Mouse (Mus musculus): ENCODE measurements at regions not wholly inside any gene's neighbourhood (a gene's known extent, or its start where the extent isn't known, plus 50 kb on each side); places are given as distances from the start of the nearest gene placed in this dataset.
A peak's percentile ranks its signal among the peaks of the same experiment; 100 is the strongest.

DNA sequence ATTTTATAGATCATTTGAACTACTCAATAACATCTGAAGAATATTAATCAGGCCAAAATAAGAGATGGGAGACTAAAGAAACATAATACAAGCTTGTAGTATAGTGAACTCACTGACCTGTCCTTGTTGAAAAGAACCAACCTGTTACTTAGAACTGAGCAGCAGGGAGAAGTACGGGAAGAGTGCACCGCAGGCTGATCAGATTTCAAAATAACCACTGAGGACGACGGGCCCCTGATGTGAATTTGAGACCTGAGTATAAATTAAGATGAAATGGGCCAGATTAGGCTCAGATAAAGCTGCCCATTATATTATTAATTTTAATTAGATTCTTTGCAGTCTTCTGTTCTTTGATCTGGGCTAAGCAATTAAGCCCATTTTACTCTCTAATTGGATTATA is 391.2 kb upstream of the Tyrp1 start:
- no peak for DNase-seq

DNA sequence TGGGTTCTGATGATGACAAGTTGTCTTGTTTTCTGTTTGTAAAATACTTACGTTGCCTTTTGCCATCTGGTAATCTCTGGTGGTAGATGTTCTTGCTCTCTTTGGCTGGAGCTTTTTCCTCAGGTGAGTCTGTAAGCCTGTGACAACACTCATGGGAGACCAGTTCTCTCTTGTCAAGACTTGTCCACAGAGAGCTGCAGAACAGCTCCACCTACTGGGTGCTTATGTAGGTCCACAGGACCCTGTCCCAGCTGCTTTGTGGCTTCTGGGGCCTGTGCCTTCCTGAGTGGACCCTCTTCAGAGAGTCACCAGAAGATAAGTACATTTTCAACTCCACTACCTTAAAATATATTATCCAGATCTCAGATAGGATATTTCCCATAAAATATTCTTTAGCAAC is 370.3 kb upstream of the Tyrp1 start:
- no peak for DNase-seq

DNA sequence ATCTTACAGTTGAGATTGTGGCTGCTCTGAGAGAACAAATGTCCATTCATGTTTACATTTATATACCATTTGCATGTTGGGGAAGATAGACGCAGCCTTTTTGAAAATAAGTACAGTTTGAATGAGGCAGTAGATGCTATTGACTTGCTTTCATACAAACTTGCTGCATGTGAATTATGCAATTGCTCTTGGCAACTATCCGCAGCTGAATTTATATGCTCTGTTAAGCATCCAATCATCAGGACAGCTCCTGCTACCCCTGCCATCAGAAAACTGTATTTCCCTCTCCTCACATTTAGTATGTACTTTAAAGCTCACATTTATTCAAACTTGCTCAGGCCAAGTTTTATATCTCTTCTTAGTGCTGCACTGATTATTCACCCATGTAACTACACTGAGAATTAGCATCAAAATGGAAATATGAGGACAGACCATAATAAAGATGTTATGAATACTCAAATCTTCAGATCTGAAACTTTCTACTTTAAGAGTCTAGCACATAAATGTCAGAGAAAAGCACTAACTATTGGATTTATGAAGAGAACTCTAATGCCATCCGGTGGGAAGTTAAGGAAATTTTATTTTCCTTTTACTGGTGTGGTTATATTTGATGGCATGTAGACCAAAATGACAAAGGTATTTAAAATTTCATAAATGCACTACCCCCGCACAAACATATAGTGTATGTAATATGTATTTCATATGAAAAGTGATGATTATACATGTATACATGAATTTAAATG is 358.0 kb upstream of the Tyrp1 start:
- DNase-seq: no peak

DNA sequence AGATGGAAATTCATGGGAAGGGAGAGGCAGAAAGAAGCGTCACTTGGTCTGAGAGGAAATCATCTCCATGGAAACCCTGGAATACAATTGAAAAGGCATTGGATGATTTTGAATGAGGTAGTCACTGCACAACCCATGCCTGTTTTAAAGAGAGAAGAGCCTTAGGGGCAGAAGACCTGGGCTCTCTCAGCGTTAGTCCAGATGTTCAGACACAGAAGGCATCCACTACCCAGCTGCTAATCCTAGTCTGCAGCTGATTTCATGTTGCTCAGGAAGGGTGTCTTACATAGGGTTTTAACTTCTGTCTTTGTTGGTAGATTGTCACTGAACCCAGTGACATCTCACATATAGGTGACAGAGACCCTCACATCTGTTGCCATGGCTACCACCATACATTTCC is 318.8 kb upstream of the Tyrp1 start:
- DNase-seq: no peak

DNA sequence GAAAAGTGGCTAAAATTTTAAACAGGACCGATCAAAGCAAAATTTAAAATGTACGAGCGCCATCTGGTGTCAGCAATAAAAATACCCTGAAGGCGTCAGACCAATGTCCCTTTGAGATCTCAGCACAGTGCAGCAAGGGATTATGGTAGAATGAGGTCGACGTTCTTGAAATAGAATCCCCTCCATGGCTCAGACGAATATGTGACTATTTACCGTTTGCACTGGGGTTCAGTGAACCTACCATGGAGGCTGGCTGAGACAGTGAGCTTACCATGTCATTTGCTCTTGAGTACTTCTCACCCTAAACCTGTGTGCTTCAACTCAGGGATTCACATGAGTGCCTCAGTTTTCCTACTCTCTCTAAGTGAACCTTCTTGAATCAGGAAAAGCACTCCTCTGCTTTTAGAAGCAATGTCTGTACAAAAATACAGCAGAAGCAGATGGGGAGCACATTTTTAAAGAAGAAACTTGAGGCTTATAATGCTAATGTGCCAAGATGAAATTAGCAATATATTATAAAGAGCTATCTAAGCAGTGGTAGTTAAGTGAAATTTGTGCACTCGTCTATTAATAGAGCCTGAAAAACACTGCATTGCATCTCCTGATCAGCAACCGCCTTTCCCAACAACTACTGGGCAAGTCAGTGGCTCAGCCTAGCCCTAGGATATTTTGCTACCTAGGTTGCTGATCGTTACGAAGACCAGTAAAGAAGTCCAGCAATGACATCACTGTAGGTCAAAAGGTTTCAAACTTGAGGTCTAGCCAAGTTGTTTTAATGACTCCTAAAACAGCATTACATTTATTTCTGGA is 316.2 kb upstream of the Tyrp1 start:
- peak; percentile 21 to 47 for DNase-seq

DNA sequence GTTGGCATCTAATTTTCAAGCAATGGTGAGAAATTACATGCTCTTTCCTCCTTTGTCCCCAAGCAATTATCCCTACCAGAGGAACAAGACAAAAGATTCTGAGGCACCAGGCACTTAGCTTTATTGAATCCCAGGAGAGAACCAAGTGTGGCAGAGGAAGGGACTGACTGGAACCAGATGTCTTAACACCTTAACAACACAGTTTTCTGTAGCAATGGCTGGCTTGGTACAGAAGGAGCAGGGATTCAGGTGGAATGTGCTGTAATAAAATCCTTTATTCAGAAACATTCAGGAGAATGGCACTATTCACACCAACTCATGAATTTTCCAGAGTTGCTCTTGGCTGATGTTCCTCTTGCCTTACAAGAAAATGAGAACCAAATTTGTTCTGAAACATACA is 315.3 kb upstream of the Tyrp1 start:
- no peak for DNase-seq

DNA sequence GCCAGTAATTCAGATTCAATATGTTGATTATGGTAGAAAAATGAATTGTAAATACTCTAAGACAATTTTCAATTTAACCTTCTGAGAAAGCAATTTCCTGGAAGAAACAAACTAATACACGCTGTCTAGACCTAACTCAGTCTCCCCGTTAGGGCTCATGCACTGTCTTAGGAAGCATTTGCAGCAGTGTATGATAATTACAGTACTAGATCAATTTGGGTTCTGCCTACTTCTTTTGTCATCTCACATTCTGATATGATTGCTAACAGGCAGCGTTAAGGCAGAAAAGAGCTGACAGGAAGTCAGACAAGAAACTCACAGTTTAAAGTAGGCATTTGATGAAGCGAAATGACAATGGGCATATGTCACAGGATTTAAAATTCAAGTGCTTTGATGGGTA is 294.1 kb upstream of the Tyrp1 start:
- DNase-seq: no peak

DNA sequence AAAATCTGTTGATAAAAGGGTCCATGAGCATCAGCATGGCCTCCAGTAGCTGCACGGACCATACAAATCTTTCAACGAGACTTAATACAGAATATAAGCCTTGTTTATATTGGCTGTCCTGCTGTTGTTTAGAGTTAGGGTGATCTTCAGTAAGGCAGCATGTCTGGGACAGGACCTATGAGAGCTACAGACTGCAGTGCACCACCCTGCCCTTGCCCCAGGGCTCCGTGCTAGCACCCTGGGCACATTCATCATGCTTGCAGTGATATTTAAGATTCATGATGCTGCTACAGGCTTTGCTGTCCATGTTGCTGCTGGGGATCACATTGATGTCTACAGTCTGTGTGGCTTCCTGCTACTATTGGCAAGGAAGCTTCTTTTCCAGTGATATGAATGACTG is 288.8 kb upstream of the Tyrp1 start:
- DNase-seq: no peak

DNA sequence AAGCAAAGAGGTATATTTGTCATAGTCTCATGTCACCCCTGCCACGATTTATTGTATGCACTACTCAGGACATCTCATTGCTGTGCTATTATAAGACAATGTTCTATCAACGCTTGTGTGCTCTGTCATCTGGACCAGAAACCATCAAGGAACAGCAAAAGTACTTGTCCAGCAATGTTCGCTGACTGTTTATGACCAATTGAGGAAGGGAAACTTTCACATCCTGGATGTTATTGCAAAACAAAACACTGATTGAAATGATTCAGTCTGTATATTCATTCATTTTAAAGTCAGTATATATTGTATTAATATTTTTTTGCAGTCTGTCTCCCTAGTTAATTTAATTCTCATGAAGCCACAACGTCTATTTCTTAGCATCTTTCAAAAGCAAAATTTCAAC is 244.5 kb upstream of the Tyrp1 start:
- no peak for DNase-seq

DNA sequence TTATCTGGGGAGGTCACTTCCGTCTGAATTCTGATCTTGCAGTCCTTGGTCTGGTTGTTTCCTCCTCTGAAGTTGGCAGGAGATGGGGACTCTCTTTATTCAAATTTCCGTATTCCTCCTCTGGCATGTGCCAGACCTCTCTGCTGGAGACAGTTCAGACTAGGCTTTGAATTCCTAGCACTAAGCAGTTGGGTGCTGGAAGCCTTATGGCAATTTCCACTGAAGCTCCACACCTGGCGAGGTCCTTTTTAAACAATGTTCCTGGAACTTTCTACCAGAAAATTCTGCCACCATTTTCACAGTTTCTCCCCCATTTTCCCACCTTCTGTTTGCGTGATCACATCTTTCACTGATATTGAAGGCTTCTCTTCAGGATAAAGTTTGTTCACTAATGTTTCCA is 205.7 kb upstream of the Tyrp1 start:
- no peak for DNase-seq

DNA sequence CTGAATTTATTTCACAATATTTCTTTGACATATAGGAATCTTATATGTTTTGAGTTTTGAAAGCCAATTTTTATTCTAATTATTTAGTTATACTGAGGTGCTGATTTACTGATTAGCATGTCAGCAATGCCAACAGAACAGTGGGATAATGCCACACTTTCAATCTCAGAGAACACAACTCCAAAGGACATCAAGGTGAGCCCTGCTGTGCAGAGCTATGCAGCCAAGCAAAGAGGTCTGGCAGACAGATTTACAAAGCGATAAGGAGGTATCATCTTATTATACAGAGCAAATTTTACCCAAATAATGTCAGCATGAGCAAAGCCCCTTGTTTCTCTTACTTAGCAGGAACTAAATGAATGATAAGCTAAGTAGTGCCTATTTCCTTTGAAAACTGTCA is 204.7 kb upstream of the Tyrp1 start:
- DNase-seq: peak in 1 of 2 experiments; percentile 19

DNA sequence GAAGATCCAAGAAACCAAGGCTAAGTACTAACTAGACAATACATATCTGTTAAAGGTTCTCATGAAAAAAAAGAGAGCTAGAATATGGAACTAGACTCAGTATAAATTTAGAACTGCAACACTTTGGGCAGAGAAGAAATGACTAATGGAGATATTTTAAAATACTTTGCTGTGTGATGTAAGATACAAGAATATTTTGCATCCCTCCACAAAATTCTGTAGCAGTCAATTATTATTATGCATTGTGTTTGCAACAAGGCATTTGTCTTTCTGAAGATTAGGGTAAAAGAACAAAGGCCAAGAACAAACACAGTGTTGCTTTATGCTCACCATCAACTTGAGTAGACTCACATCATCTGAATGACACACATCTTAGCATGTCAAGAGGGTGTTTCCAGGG is 203.7 kb upstream of the Tyrp1 start:
- DNase-seq: no peak

DNA sequence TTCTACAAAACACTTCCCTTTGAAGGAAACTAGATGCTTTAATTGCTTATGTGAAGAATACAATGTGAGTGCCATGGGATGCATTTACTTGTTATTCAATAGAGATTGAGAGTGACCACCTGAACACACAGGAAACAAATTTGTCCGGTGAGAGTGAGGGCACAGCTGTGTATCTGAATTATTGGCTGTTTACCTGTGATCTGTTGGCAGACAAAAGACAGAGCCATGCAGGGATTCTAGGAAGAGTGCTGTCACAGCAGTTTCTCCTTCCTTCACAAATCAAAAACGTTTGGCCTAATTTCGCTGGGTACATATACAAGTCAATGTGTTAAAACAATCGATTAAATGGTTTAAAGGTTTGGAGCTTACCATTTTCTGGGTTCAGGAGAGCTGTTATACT is 202.9 kb upstream of the Tyrp1 start:
- peak; percentile 20 to 27 for DNase-seq

DNA sequence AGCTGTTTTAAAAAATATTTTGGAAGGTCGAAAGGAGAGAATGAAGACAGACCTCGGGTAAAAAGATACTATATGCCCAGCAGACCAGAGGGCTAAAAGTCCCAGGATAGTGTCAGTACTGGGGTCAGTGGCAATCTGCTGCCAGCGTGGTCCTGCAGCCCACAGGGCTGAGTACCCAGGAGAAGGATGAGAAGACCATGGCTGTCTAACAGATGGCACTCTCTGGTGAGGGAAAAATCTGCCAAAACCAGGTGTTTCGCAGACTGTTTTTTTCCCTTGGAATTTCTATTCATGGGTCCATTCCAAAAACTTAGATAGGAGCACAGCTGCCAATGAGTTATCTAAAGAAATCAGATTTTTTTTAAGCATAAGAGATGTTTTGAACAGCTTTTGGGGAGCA is 202.5 kb upstream of the Tyrp1 start:
- DNase-seq: peak in 1 of 2 experiments; percentile 12

DNA sequence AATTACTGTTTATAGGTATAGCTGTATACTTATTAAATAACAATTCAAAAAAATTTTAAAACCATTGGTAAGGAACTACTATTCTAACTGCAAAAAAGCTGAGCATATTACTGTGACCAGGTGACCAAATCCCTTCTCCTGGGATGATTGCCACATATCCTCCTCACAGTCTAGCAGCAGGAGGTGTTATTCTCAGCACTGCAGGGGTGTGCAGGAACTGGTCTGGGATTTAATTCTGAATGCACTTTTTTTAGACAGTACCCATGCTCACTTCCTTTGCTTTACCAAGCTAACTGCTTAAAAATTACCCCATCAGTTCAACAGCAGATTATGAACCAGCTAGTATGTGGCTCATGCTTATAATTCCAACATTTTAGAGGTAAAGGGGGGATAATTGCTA is 195.5 kb upstream of the Tyrp1 start:
- peak; percentile 20 to 29 for DNase-seq

Measured in cerebellum, adult 18-20 months (tissue).